Mouse (Mus musculus) heart, postnatal 36 days (tissue): ENCODE measurements around the gene Ttc13. TPM values are rescaled to one million over a fixed set of nuclear protein-coding genes. Genes with fewer than 3 reads are reported as not detected.

ENCODE experiments used
- total RNA-seq, 2 experiments: library from RNA; stranded (reverse); gene quantifications; 2 replicates each; pipeline ENCODE4 v1.2.3; 2021

The Ttc13 gene
- total RNA-seq, 2 experiments from 2014 or later = 16.7 to 17.4 TPM

Other genes starting within 250 kb of the Ttc13 start
- gene Cog2, start 201.2 kb downstream of the Ttc13 start, total RNA-seq = 10 to 100 TPM; 19.5 to 25.1 TPM
- 10 to 100 TPM in 1 of 2 experiments, 1 to 10 TPM in 1; 6.4 to 11.8 TPM for gene Agt, start 152.3 kb downstream of the Ttc13 start, total RNA-seq
- gene Capn9, start 145.9 kb downstream of the Ttc13 start, total RNA-seq = not detected
- gene 2310022B05Rik, start 58.6 kb downstream of the Ttc13 start, total RNA-seq = 10 to 100 TPM; 68.7 to 73.6 TPM
- gene Arv1, start 156 bp upstream of the Ttc13 start, total RNA-seq = 1 to 10 TPM; 3.6 to 5.6 TPM
- 1 to 10 TPM in 1 of 2 experiments, under 1 TPM in 1; 0.75 to 1.6 TPM for gene Fam89a, start 29.8 kb upstream of the Ttc13 start, total RNA-seq
- gene Trim67, start 71.1 kb upstream of the Ttc13 start, total RNA-seq = under 1 TPM; 0.36 to 0.68 TPM
- 100 to 1,000 TPM; 174 to 194 TPM for gene Gnpat, start 141.1 kb upstream of the Ttc13 start, total RNA-seq
- gene 2810004N23Rik, start 141.1 kb upstream of the Ttc13 start, total RNA-seq = 10 to 100 TPM; 44.8 to 47.4 TPM
- 10 to 100 TPM; 18.5 to 22.8 TPM for gene Exoc8, start 175.7 kb upstream of the Ttc13 start, total RNA-seq
- 10 to 100 TPM; 12.2 to 12.8 TPM for gene Sprtn, start 175.9 kb upstream of the Ttc13 start, total RNA-seq
- gene Egln1, start 227.3 kb upstream of the Ttc13 start, total RNA-seq = 100 to 1,000 TPM; 294 to 306 TPM